Mouse (Mus musculus) spleen, adult 18-20 months (tissue): ENCODE data around the gene Kalrn.
"Not testable (repeated sequence)": the region's sequence is repeated elsewhere in the genome, so short reads cannot be mapped to it uniquely, and the experiment has no call there.

Source experiments
- DNase-seq, 2 experiments: peaks; one replicate each; pipeline ENCODE4 v3.0.0; 2022; ENCODE audit warnings: mixed read lengths in 2 of 2

Kalrn gene

DNA sequence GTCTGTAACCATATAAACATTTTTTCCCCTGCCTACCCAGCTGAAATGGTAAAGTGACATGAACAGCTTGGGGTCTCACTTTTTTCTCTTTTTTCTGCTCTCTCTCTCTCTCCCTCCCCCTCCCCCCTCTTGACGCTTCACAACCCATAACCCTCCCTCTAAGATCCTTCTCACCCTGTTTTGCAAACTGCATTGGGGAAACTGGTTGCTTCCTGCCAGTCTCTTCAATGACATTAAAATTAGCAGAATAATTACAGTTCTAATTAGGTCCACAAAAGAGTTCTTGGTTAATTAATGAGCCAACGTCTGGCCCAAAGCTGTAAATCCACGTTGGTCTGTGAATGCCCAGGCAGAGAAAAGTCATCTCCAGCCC is 478.3 kb downstream of the Kalrn start:
- DNase-seq = no peak

- DNase-seq = peak in 1 of 2 experiments; percentile 24
Observed at GRCm38 (mm10) chr16:34094446-34095092, 478.8 kb downstream of the Kalrn start.

DNA sequence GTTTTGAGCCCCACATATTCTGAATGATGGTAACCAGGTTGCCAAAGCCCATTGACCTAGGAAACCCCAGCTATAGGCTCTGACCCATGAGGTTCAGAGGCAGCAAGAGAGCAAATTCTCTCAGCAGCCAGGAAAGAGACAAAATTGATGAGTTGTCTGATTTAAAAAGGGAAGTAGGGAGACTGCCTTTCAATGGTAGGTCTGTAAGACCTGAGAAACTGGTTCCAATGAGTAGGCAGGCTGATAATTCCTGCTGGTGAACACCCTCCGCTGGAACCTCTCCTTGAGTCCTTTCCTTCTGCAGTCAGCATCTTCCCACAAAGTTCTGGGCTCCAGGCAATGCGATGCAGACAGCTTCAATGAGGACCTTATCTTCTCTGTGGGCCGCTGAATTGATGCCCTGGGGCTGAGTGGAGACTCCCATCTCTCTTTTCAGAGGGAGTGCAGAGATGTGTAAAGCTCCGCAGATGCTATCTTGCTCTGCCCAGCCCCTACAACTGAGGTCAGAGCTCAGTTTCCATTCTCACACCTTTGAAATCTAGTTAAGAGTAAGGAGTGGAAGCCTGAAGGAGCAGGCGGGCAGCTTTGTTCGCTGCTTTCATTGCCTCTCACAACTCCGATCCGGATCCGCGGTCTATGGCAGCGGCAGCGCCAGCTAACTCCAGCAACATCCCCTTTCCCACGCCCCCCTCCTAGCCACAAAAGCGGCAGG is 479.4 kb downstream of the Kalrn start:
- no peak for DNase-seq

DNA sequence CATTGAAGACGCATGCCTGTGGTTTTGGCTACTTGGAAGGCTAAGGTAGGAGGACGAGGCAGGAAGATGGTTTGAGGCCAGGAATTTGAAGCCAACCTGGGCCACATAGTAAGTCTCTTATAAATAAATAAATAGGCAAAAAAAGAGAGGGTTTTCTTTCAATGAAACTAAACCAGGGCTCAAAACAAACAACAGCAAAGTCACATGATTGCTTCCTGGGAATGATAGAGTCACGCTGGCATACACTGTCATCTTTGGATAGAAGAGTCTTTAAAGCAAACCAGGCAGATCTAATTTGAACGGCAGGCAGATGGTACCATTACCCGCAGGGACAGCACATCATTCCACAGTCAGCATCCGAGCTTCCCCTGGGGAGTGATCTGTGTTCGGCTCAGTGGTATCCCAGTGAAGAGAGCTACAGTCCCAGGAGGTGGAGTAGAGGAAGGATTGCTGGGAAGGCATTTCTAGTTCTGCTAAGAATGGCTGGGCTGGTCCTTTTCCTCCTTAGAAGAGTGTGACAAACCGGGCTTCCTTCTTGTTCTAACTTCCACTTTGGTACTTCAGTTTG is 483.7 kb downstream of the Kalrn start:
- no peak for DNase-seq

DNA sequence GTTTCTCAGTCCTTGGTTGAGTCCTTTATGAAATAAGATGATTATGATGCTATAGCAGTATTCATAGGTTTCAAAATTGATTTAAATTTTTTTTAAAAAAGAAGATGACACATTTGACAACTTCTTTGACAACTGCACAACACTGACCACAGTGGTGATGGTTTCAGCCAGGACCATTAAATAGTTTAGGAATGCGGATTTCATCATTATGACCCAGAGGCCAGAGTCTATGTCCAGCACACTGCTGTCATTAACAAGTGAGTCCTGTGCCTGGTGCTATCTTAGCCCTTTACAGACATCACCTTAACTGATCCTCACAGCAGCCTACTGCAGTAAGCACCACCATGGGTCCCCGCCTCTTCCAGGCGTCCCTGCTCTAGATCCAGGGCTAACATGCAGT is 484.3 kb downstream of the Kalrn start:
- no peak for DNase-seq

- DNase-seq = no peak
Observed at GRCm38 (mm10) chr16:34088331-34088730, 485.0 kb downstream of the Kalrn start.

- no peak for DNase-seq
Observed at GRCm38 (mm10) chr16:34084135-34084920, 489.0 kb downstream of the Kalrn start.

DNA sequence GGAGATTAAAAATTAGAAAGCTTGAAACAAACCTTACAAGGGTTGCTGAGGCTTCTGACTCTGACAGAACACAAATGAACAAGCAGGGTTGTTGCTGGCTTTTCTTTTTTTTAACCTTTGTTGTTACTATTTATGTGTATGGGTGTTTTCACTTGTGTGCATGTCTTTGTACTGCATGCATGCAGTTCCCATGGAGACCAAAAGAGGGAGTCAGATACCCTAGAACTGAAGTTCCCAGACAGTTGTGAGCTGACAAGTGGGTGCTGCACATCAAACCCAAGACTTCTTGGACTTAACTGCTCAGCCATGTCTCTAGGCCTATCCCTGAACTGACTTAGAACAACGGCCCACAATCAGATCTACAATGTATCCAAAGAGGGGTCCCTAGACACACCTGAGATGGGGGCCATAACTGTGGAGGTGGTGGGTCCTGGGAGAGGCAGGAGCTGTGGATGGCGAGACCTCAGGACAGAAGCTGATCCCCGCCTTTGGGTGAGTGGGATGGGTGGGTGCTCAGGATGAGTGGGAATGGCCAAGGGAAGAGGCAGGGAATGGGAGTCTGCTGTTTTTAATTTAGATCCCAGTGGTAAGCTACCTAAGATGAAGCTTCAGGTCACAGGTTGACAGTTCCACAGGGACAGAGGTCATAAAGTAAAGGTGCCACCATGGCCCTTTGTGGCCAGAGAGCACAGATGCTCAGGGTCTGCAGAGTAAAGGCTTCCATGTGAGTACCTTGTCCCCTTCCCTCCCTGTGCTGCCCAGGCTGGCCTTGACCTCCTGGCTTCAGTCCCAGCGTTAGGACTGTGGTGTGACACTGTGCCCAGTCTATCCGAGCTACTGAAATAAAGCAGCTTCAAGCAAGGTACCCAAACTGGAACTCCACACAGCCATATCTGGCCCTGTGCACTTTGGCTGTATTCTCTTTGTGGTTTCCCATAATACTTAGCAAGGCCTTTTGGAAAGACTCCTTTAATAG is 490.6 kb downstream of the Kalrn start:
- no peak for DNase-seq

DNA sequence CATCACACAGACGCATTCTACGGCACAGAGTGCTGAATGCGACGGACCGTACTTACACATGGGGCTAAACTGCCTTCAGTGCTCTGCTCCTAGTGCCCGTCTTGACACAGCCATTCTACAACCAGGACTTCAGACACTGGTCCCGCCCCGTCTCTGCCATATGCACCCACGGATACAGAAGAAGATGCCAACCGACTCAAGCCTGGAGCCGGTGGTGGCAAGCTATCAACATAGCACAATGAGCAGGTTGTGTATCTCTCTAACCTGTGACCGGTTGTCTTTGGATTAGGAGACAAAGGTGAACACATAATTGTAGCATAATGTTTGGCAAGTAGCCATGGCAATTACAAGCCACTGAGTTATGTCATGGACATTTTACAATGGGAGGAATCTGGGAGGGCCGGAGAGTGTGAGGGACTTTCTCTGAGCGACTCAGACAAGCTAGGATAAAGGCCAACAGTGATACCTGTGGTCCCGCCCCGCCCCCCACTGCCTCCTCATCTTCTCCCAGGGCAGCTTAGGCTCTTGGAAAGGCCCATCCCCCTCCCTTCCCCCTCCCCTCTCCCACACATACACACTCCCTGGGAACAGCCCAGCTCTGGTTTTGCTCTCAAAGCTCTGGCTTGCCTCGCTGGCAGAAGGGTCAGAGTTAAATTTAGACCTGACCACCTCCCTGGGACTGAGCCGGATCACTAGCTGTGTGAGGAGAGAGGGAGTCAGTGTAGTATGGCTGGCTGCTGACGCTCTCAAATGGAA is 491.5 kb downstream of the Kalrn start:
- no peak for DNase-seq

- DNase-seq = not testable (repeated sequence)
Observed at GRCm38 (mm10) chr16:34081314-34081682, 492.0 kb downstream of the Kalrn start.

GRCm38 (mm10) chr16:34080818-34081217 is 492.5 kb downstream of the Kalrn start:
- no peak for DNase-seq

- no peak for DNase-seq
Observed at GRCm38 (mm10) chr16:34079511-34079910, 493.8 kb downstream of the Kalrn start.

DNA sequence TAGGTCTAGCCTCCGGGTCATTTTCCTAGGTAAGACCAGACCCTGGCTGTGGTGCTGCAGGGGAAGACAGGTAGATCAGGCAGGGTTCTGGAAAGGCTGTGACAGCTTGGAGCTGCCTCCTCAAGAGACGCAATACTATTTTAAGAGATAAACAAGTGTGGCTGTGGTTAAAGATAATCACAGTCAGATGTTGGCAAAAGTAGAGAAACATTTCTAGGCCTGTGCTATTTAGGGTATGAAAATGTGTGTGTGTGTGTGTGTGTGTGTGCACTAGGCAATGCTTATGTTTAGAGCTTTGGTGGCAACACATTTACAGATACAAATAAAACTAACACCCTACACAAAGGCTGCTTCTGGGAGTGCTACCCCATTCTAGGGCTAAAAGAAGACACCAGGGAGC is 494.6 kb downstream of the Kalrn start:
- DNase-seq = no peak

DNA sequence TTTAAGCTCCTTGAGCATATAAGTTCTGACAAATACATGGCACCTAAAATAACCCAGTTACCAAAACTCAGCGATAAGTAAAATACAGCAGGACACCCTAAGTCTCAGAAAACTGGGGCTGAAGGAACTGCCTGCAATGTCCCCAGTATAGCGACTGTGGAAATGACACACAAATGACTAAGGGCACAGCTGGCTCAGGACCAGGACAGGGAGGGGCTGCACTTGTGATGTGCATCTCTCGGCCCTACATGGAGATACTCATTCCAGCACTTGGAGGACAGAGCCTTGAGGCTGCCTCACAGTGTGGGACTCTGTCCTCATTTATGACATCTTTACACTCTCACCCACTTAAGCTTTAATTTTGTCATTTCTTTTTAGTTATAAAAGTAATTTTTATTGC is 497.2 kb downstream of the Kalrn start:
- DNase-seq = no peak

DNA sequence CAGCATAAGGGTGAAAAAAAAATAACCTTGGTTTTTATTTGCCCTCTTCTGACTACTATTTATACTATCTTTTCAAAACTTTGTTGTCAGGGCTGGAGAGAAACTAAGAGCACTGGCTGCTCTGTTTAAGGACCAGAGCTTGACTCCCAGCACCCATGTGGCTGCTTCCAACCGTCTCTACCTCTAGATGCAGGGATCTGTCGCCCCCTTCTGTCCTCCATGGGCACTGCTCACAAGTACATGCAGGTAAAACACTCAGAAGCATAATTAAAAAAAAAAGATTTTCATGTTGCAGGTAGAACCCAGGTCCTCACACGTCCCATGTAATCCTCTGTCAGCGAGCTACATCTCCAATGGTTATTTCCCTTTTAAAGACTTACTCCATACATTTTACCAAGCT is 499.4 kb downstream of the Kalrn start:
- no peak for DNase-seq

GRCm38 (mm10) chr16:34072136-34072535 is 501.2 kb downstream of the Kalrn start:
- DNase-seq = no peak

GRCm38 (mm10) chr16:34071223-34071825 is 502.0 kb downstream of the Kalrn start:
- no peak for DNase-seq

GRCm38 (mm10) chr16:34069481-34069880 is 503.9 kb downstream of the Kalrn start:
- no peak for DNase-seq

DNA sequence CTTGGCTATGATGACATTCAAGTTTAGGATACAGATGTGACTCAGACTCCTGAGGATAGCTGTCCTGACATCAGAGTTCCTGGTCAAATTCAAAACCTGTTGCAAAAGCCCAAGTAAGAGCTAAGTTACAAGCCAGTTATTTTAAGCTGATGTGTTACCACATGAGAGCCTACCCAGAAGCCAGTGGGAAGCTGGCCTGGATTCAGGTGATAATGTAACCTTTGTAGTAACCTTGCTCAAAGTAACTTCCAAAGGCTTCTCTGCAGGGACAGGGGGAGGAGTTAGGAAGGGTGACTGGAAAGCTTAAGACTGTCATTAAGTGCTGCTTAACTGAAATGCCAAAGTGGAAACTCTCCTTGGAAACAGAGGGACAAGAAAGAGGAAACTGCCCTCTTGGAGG is 506.4 kb downstream of the Kalrn start:
- no peak for DNase-seq

GRCm38 (mm10) chr16:34066376-34066775 is 507.0 kb downstream of the Kalrn start:
- no peak for DNase-seq

DNA sequence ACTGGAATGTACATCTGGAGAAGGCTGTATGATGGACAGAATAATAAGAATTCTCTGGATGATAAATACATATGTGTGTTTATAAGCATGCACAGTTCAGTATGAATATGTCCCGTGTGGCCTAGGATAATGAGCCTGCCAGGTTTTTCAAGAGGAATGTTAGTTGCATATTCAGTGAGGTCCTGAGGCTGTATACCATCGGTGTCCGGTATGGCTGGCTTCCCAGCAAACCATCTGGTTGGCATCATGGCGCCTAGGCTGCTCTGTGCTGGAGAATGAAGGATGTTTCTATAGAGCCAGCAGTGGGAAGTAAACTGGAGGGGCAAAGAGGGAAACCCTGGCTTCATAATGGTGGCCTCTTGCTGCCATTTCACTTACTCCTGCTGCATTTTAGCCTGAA is 510.0 kb downstream of the Kalrn start:
- DNase-seq = no peak
